Comparison of ENCODE assay signal across 9 mouse cellular contexts in genomic region chr6:127767201-127767705, GRCm38 (mm10). TPM values are rescaled to one million over a fixed set of nuclear protein-coding genes. Genes with fewer than 3 reads are reported as not detected.
DNase-seq lines count a peak whose midpoint lies in the region; ATAC-seq and TF ChIP-seq lines count a peak whose summit lies in the region.
"Had no signal": no experiment of that assay in that cellular context is flagged by ENCODE, and none has a peak within 500 bp of the region (broad histone marks: within the 10 kb centered on the region; RNA-seq: fewer than 3 reads in every experiment).

No protein-coding gene starts in this region.

- peak overlapping the region; percentile 89 for H3K4me2 ChIP-seq in kidney, embryonic 15.5 days
- H3K4me2 ChIP-seq in embryonic facial prominence, embryonic 13.5 days = peak overlapping the region; percentile 98
- peak overlapping the region; percentile 89 for H3K4me2 ChIP-seq in hindbrain, postnatal 0 days (ENCODE audit: low read depth, low read length)
- H3K4me2 ChIP-seq in midbrain, embryonic 12.5 days (replicated peaks) = peak overlapping the region; percentile 98

- DNase-seq in kidney, postnatal 10 days = no peak
- DNase-seq in hindbrain, postnatal 0 days (ENCODE audit: low spot score) = peak; percentile 59
- DNase-seq in thymus, adult 18-20 months = no peak
- DNase-seq in kidney, postnatal 14 days = no peak
- no peak for DNase-seq in gastrocnemius, postnatal 4 days (ENCODE audit: low spot score in 2 of 2)

- H3K27ac ChIP-seq in kidney, embryonic 15.5 days = no peak overlapping the region
- no peak overlapping the region for H3K27ac ChIP-seq in embryonic facial prominence, embryonic 13.5 days
- peak overlapping the region; percentile 77 for H3K27ac ChIP-seq in hindbrain, postnatal 0 days
- peak overlapping the region; percentile 82 for H3K27ac ChIP-seq in midbrain, embryonic 12.5 days (replicated peaks)

- H3K9me3 ChIP-seq in kidney, embryonic 15.5 days (replicated peaks) = no peaks in the 10 kb centered on the region
- H3K9me3 ChIP-seq in embryonic facial prominence, embryonic 13.5 days = no peaks in the 10 kb centered on the region
- no peaks in the 10 kb centered on the region for H3K9me3 ChIP-seq in hindbrain, postnatal 0 days (ENCODE audit: low read length)
- H3K9me3 ChIP-seq in midbrain, embryonic 12.5 days = no peaks in the 10 kb centered on the region

- peak overlapping the region; percentile 45; the same call in 1 of the 2 replicates for H3K4me3 ChIP-seq in kidney, embryonic 15.5 days (replicated peaks)
- H3K4me3 ChIP-seq in embryonic facial prominence, embryonic 13.5 days = peak overlapping the region; percentile 53
- H3K4me3 ChIP-seq in hindbrain, postnatal 0 days (ENCODE audit: low read length) = peak overlapping the region; percentile 72
- H3K4me3 ChIP-seq in midbrain, embryonic 12.5 days = peak overlapping the region; percentile 75

- H3K27me3 ChIP-seq in kidney, embryonic 15.5 days = peaks cover 94% of the 10 kb centered on the region
- H3K27me3 ChIP-seq in embryonic facial prominence, embryonic 13.5 days = peaks cover 90% of the 10 kb centered on the region
- H3K27me3 ChIP-seq in hindbrain, postnatal 0 days (ENCODE audit: insufficient read depth, low read length) = no peaks in the 10 kb centered on the region
- H3K27me3 ChIP-seq in midbrain, embryonic 12.5 days = peaks cover 61% of the 10 kb centered on the region

- H3K4me1 ChIP-seq in kidney, embryonic 15.5 days = peaks cover 40% of the 10 kb centered on the region
- peaks cover 39% of the 10 kb centered on the region for H3K4me1 ChIP-seq in embryonic facial prominence, embryonic 13.5 days
- 0 out of 2 replicates have a peak, but pooled peaks cover 10% of the 10 kb centered on the region for H3K4me1 ChIP-seq in hindbrain, postnatal 0 days (ENCODE audit: insufficient read depth, low read length)
- peaks cover 44% of the 10 kb centered on the region for H3K4me1 ChIP-seq in midbrain, embryonic 12.5 days

- H3K36me3 ChIP-seq in kidney, embryonic 15.5 days = no peaks in the 10 kb centered on the region
- H3K36me3 ChIP-seq in embryonic facial prominence, embryonic 13.5 days = no peaks in the 10 kb centered on the region
- H3K36me3 ChIP-seq in hindbrain, postnatal 0 days (ENCODE audit: insufficient read depth, low read length) = no peaks in the 10 kb centered on the region
- H3K36me3 ChIP-seq in midbrain, embryonic 12.5 days = no peaks in the 10 kb centered on the region

- ATAC-seq in kidney, embryonic 15.5 days (replicated peaks; ENCODE audit: low FRiP score) = no peak
- ATAC-seq in embryonic facial prominence, embryonic 13.5 days (ENCODE audit: insufficient number of reproducible peaks, insufficient read depth, low FRiP score, low TSS enrichment, low read depth) = no peak
- ATAC-seq in hindbrain, postnatal 0 days = peak; percentile 27
- peak; percentile 14 for ATAC-seq in midbrain, embryonic 12.5 days (ENCODE audit: low FRiP score, low read depth)

- 2% methylated on average over 18 of the region's 18 CpGs for WGBS in kidney, embryonic 15.5 days
- WGBS in embryonic facial prominence, embryonic 13.5 days = 2% methylated on average over 18 of the region's 18 CpGs
- under 1% methylated on average over 18 of the region's 18 CpGs for WGBS in hindbrain, postnatal 0 days
- 2% methylated on average over 18 of the region's 18 CpGs for WGBS in midbrain, embryonic 12.5 days

- TF ChIP-seq CTCF in hindbrain, postnatal 0 days (IDR thresholded peaks at IDR 0.05; ENCODE audit: low read depth) = peak; percentile 39; the same call in 1 of the 2 replicates

- no peak overlapping the region for H3K9ac ChIP-seq in kidney, embryonic 15.5 days
- no peak overlapping the region for H3K9ac ChIP-seq in embryonic facial prominence, embryonic 13.5 days
- H3K9ac ChIP-seq in hindbrain, postnatal 0 days (replicated peaks; ENCODE audit: low read length) = peak overlapping the region; percentile 67
- peak overlapping the region; percentile 77 for H3K9ac ChIP-seq in midbrain, embryonic 12.5 days (replicated peaks)

RNA-seq across cellular contexts. Expression of gene Prmt8, which starts 2.0 kb away (rescaled TPM):
- polyA plus RNA-seq in kidney, embryonic 15.5 days (2015; fragmentation: Nextera tagmentation; extraction: Ambion mirVana) = 0.05 and 0.10 TPM in 2 replicates
- polyA plus RNA-seq in embryonic facial prominence, embryonic 13.5 days (2015; fragmentation: Nextera tagmentation; extraction: Ambion mirVana) = 0.60 and 1.7 TPM in 2 replicates
- total RNA-seq in hindbrain, postnatal 0 days (2014; rRNA removed) = 24.9 and 28.7 TPM in 2 replicates
- 31.7 and 35.5 TPM in 2 replicates for polyA plus RNA-seq in hindbrain, postnatal 0 days (2015; fragmentation: Nextera tagmentation; extraction: Ambion mirVana)
- 31.3 and 32.5 TPM in 2 replicates for polyA plus RNA-seq in midbrain, embryonic 12.5 days (2016; fragmentation: Nextera tagmentation; extraction: Ambion mirVana)
- total RNA-seq in gastrocnemius, postnatal 4 days (2021) = under 1 TPM; 0.16 to 0.17 TPM
- total RNA-seq: hematopoietic stem cell, adult 5-6 weeks had no signal

Comparison
In these comparisons a context has a peak if more than half of its experiments do, and no peak if none do; other contexts are left out.
1. ATAC-seq: peak in hindbrain, postnatal 0 days (single experiment) and midbrain, embryonic 12.5 days (single experiment); none in kidney, embryonic 15.5 days (single experiment) and embryonic facial prominence, embryonic 13.5 days (single experiment).
2. H3K27ac ChIP-seq: peak in hindbrain, postnatal 0 days (single experiment) and midbrain, embryonic 12.5 days (single experiment); none in kidney, embryonic 15.5 days (single experiment) and embryonic facial prominence, embryonic 13.5 days (single experiment).
3. H3K9ac ChIP-seq: peak in hindbrain, postnatal 0 days (single experiment) and midbrain, embryonic 12.5 days (single experiment); none in kidney, embryonic 15.5 days (single experiment) and embryonic facial prominence, embryonic 13.5 days (single experiment).
4. RNA of gene Prmt8, which starts 2.0 kb away (polyA plus RNA-seq): 31.7 to 35.5 TPM in hindbrain, postnatal 0 days and 31.3 to 32.5 TPM in midbrain, embryonic 12.5 days; 0.60 to 1.7 TPM in embryonic facial prominence, embryonic 13.5 days and 0.05 to 0.10 TPM in kidney, embryonic 15.5 days; every median in the first group is over 10 times any median in the second.
5. Peak in every context shown above with its lines, with median percentiles within 50 percentile points of each other: H3K4me2 ChIP-seq and H3K4me3 ChIP-seq.